Mouse (Mus musculus) monocyte, adult 59 days (primary cell): ENCODE data around the gene AI854703. TPM values are rescaled to one million over a fixed set of nuclear protein-coding genes. Genes with fewer than 3 reads are reported as not detected.

Source experiments
- total RNA-seq, 2 experiments: library from RNA; stranded (reverse); gene quantifications; one replicate each; pipeline ENCODE4 v1.2.4; 2023

Gene AI854703
- not detected for total RNA-seq

GRCm38 (mm10) chr6:48626464-48626863 is at the start of gene AI854703:
Gene AI854703 (plus strand): TSS chr6:48626764.

GRCm38 (mm10) chr6:48589194-48589750 is 37.3 kb upstream of the AI854703 start, which contains the start of gene Gm45021:
Gene Gm45021 (plus strand): TSS chr6:48589610.

GRCm38 (mm10) chr6:48593158-48594042 is 33.2 kb upstream of the AI854703 start, which contains the start of the genes Repin1 and Gm44965:
Gene Repin1 (plus strand): TSS chr6:48593883.
Gene Gm44965 (plus strand): TSS chr6:48593941.

GRCm38 (mm10) chr6:48601271-48602079 is 25.1 kb upstream of the AI854703 start, which contains the start of gene Zfp775:
Gene Zfp775 (plus strand): TSS chr6:48602063.

GRCm38 (mm10) chr6:48646995-48647394 is 20.4 kb downstream of the AI854703 start, which contains the start of gene Gimap8:
Gene Gimap8 (plus strand): TSS chr6:48647234.

GRCm38 (mm10) chr6:48675931-48676859 is 49.6 kb downstream of the AI854703 start, which contains the start of gene Gimap9:
Gene Gimap9 (plus strand): TSS chr6:48676129.

Other genes with a start within 250 kb of the AI854703 start
- 1 to 10 TPM; 1.2 to 2.0 TPM for gene Krba1, start 231.2 kb upstream of the AI854703 start, total RNA-seq
- gene Zfp467, start 180.9 kb upstream of the AI854703 start, total RNA-seq, result 10 to 100 TPM; 49.1 to 56.8 TPM
- gene Sspo, start 178.5 kb upstream of the AI854703 start, total RNA-seq, result under 1 TPM; 0.52 TPM
- 1 to 10 TPM; 1.4 to 2.6 TPM for gene Atp6v0e2, start 89.1 kb upstream of the AI854703 start, total RNA-seq
- 10 to 100 TPM; 53.5 to 56.8 TPM for gene Lrrc61, start 72.0 kb upstream of the AI854703 start, total RNA-seq
- 1 to 10 TPM; 1.7 to 2.6 TPM for gene Rarres2, start 54.0 kb upstream of the AI854703 start, total RNA-seq
- not detected for gene Gm45021, start 37.2 kb upstream of the AI854703 start, total RNA-seq
- 1 to 10 TPM; 8.3 to 9.3 TPM for gene Repin1, start 32.9 kb upstream of the AI854703 start, total RNA-seq
- not detected for gene Gm44965, start 32.8 kb upstream of the AI854703 start, total RNA-seq
- gene Zfp775, start 24.7 kb upstream of the AI854703 start, total RNA-seq, result 1 to 10 TPM; 2.7 to 3.6 TPM
- under 1 TPM; 0.39 to 0.89 TPM for gene Gimap8, start 20.5 kb downstream of the AI854703 start, total RNA-seq
- gene Gimap9, start 49.4 kb downstream of the AI854703 start, total RNA-seq, result 1 to 10 TPM in 1 of 2 experiments, under 1 TPM in 1; 1.00 to 1.4 TPM
- gene Gimap4, start 57.8 kb downstream of the AI854703 start, total RNA-seq, result 1 to 10 TPM in 1 of 2 experiments, under 1 TPM in 1; 0.82 to 2.7 TPM
- gene Gimap6, start 81.5 kb downstream of the AI854703 start, total RNA-seq, result 1 to 10 TPM; 8.3 to 9.2 TPM
- not detected for gene Gm28053, start 91.8 kb downstream of the AI854703 start, total RNA-seq
- gene Gimap7, start 91.9 kb downstream of the AI854703 start, total RNA-seq, result not detected
- 1 to 10 TPM; 1.1 to 1.6 TPM for gene Gimap1, start 112.3 kb downstream of the AI854703 start, total RNA-seq
- gene Gimap5, start 119.4 kb downstream of the AI854703 start, total RNA-seq, result 1 to 10 TPM in 1 of 2 experiments, under 1 TPM in 1; 0.46 to 1.2 TPM
- gene Gimap3, start 144.1 kb downstream of the AI854703 start, total RNA-seq, result 1 to 10 TPM in 1 of 2 experiments, under 1 TPM in 1; 1.00 to 1.8 TPM
- gene Tmem176a, start 214.2 kb downstream of the AI854703 start, total RNA-seq, result 10 to 100 TPM; 72.6 to 75.1 TPM
- gene Tmem176b, start 214.7 kb downstream of the AI854703 start, total RNA-seq, result 100 to 1,000 TPM; 215 to 221 TPM
- not detected for gene Aoc1, start 246.1 kb downstream of the AI854703 start, total RNA-seq